In the genomic region with DNA sequence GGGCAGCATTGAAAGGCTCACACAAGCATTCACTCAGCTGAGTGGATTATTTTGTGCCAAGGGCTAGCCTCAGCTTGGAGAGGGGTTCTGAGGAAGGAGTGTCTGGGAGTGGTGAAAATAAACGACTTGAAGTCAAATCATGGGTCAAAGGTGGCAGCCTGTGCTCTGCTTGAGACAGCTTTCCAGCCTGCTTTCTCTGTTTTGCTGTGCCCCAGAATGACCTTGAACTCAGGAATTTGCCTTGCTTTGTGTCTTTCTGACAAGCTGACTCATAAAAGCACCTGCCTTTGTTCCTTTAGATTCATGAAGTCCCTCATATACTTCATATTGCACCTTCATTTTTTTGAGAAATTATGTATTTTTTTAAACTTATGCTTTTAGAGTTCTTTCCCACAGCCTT, we compare ENCODE assay signal across 24 mouse cellular contexts. TPM values are rescaled to one million over a fixed set of nuclear protein-coding genes. Genes with fewer than 3 reads are reported as not detected.
"Had no signal": no experiment of that assay in that cellular context is flagged by ENCODE, and none has a peak within 500 bp of the region (broad histone marks: within the 10 kb centered on the region; RNA-seq: fewer than 3 reads in every experiment).

No protein-coding gene starts in this region.

- H3K36me3 ChIP-seq: midbrain, embryonic 15.5 days had no signal

- H3K4me3 ChIP-seq: megakaryocyte, embryonic 14.5 days; midbrain, embryonic 13.5 days; midbrain, embryonic 15.5 days; neural tube, embryonic 13.5 days; stomach, embryonic 15.5 days had no signal

- H3K27me3 ChIP-seq: megakaryocyte, embryonic 14.5 days; midbrain, embryonic 13.5 days; midbrain, embryonic 15.5 days; neural tube, embryonic 13.5 days; stomach, embryonic 15.5 days had no signal

- H3K9ac ChIP-seq: liver, embryonic 14.5 days; lung, embryonic 14.5 days; midbrain, embryonic 13.5 days; midbrain, embryonic 15.5 days; neural tube, embryonic 13.5 days; stomach, embryonic 15.5 days had no signal

- H3K4me1 ChIP-seq: megakaryocyte, embryonic 14.5 days; midbrain, embryonic 13.5 days; midbrain, embryonic 15.5 days; neural tube, embryonic 13.5 days; stomach, embryonic 15.5 days had no signal

- H3K9me3 ChIP-seq: megakaryocyte, embryonic 14.5 days; midbrain, embryonic 13.5 days; midbrain, embryonic 15.5 days; neural tube, embryonic 13.5 days; stomach, embryonic 15.5 days had no signal

- DNase-seq: lung, adult 18-20 months; lung, embryonic 14.5 days; lung, postnatal 14 days; lung, postnatal 36 days; right cerebral cortex, postnatal 14 days; thymus, adult 2 months; thymus, postnatal 25 days; thymus, postnatal 4 days had no signal

- H3K4me2 ChIP-seq: lung, embryonic 14.5 days; midbrain, embryonic 11.5 days; midbrain, embryonic 13.5 days; midbrain, embryonic 15.5 days; neural tube, embryonic 13.5 days; stomach, embryonic 15.5 days had no signal

- ATAC-seq: midbrain, embryonic 13.5 days; midbrain, embryonic 15.5 days had no signal

- H3K27ac ChIP-seq: liver, embryonic 14.5 days; macrophage; midbrain, embryonic 13.5 days; midbrain, embryonic 15.5 days; neural tube, embryonic 13.5 days; stomach, embryonic 15.5 days; stomach, postnatal 0 days had no signal

RNA-seq across cellular contexts. Expression of a gene that starts 5.7 kb away (rescaled TPM):
- total RNA-seq: megakaryocyte progenitor cell, adult 5-6 weeks; midbrain, postnatal 0 days; neutrophil, adult 5-6 weeks had no signal
- polyA plus RNA-seq: liver, embryonic 14.5 days; liver, embryonic 16.5 days; lung, embryonic 14.5 days; lung, embryonic 16.5 days; macrophage; midbrain, embryonic 11.5 days; midbrain, embryonic 13.5 days; midbrain, embryonic 15.5 days; midbrain, postnatal 0 days; neural tube, embryonic 11.5 days; neural tube, embryonic 13.5 days; spleen, adult 2 months; stomach, embryonic 15.5 days; stomach, postnatal 0 days; thymus, adult 2 months had no signal
